Mouse (Mus musculus): ENCODE results near the gene Gm37240. TPM values are rescaled to one million over a fixed set of nuclear protein-coding genes. Genes with fewer than 3 reads are reported as not detected.

The Gm37240 gene
- total and polyA plus RNA-seq, 2 experiments from 2014 or later: 0.43 to 1.9 TPM

GRCm38 (mm10) chr3:84936252-84936651 is 951.1 kb downstream of the Gm37240 start:
- 40% methylated on average over 2 of the region's 2 CpGs for WGBS
- no peak for ATAC-seq (ENCODE audit: low FRiP score)

GRCm38 (mm10) chr3:84935729-84936128 is 951.6 kb downstream of the Gm37240 start:
- Histone ChIP-seq H3K36me3 (ENCODE audit: insufficient read depth, low read length) (no peaks in the 10 kb centered on the region), H3K4me3 (ENCODE audit: low read depth, low read length) (no peak overlapping the region), H3K9ac (replicated peaks; ENCODE audit: low read length, poor library complexity, severe bottlenecking) (no peak overlapping the region), H3K27ac (ENCODE audit: low read depth, low read length) (no peak overlapping the region), H3K4me2 (ENCODE audit: low read depth, low read length, poor library complexity, severe bottlenecking) (no peak overlapping the region), H3K27me3 (ENCODE audit: insufficient read depth, low read length) (no peaks in the 10 kb centered on the region), H3K4me1 (ENCODE audit: insufficient read depth, low read length) (peaks cover 6% of the 10 kb centered on the region; the same call in 1 of the 2 replicates), H3K9me3 (ENCODE audit: low read length) (no peaks in the 10 kb centered on the region)
- no peak for DNase-seq (ENCODE audit: low spot score)
- 81% methylated on average over 1 of the region's 1 CpGs for WGBS
- ATAC-seq (ENCODE audit: low FRiP score): no peak
- no peak for TF ChIP-seq CTCF (IDR thresholded peaks at IDR 0.05)

More at GRCm38 (mm10) chr3:84936252-84936651, 951.1 kb downstream of the Gm37240 start:
- Histone ChIP-seq H3K27ac (ENCODE audit: low read depth, low read length) (no peak overlapping the region), H3K36me3 (ENCODE audit: insufficient read depth, low read length) (no peaks in the 10 kb centered on the region), H3K4me1 (ENCODE audit: insufficient read depth, low read length) (peaks cover 6% of the 10 kb centered on the region; the same call in 1 of the 2 replicates), H3K9ac (replicated peaks; ENCODE audit: low read length, poor library complexity, severe bottlenecking) (no peak overlapping the region), H3K4me3 (ENCODE audit: low read depth, low read length) (no peak overlapping the region), H3K4me2 (ENCODE audit: low read depth, low read length, poor library complexity, severe bottlenecking) (no peak overlapping the region), H3K27me3 (ENCODE audit: insufficient read depth, low read length) (no peaks in the 10 kb centered on the region), H3K9me3 (ENCODE audit: low read length) (no peaks in the 10 kb centered on the region)
- DNase-seq (ENCODE audit: low spot score): peak; percentile 73
- peak; percentile 79 for TF ChIP-seq CTCF (IDR thresholded peaks at IDR 0.05)

GRCm38 (mm10) chr3:84930683-84931082 is 956.6 kb downstream of the Gm37240 start:
- Histone ChIP-seq H3K4me3 (ENCODE audit: low read depth, low read length) (no peak overlapping the region), H3K36me3 (ENCODE audit: insufficient read depth, low read length) (no peaks in the 10 kb centered on the region), H3K4me2 (ENCODE audit: low read depth, low read length, poor library complexity, severe bottlenecking) (no peak overlapping the region), H3K27me3 (ENCODE audit: insufficient read depth, low read length) (no peaks in the 10 kb centered on the region), H3K27ac (ENCODE audit: low read depth, low read length) (no peak overlapping the region), H3K4me1 (ENCODE audit: insufficient read depth, low read length) (no peaks in the 10 kb centered on the region), H3K9me3 (ENCODE audit: low read length) (no peaks in the 10 kb centered on the region), H3K9ac (replicated peaks; ENCODE audit: low read length, poor library complexity, severe bottlenecking) (no peak overlapping the region)
- DNase-seq (ENCODE audit: low spot score): no peak
- WGBS: 87% methylated on average over 3 of the region's 3 CpGs
- TF ChIP-seq CTCF (IDR thresholded peaks at IDR 0.05): no peak
- no peak for ATAC-seq (ENCODE audit: low FRiP score)

GRCm38 (mm10) chr3:84929171-84929570 is 958.1 kb downstream of the Gm37240 start:
- 90% methylated on average over 3 of the region's 3 CpGs for WGBS
- no peaks in the 10 kb centered on the region for H3K27me3 ChIP-seq (ENCODE audit: insufficient read depth, low read length)

DNA sequence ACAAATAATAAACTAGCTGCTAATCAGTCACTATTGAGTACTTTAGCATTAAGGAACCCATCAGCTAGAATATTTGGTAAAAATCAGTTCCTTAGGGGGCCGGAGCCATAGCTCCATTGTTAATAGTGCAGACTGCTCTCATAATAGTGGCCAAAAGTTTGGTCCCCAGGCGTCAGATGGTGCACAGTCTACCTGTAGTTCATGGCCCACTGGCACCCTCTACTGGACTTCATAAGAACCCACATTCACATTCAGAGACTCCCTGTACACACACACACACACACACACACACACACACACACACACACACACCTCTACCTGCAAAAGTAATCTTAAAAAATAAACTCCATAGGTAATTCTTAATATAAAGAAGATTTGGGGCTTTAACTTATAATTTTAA is 959.4 kb downstream of the Gm37240 start:
- H3K4me2 ChIP-seq (ENCODE audit: low read depth, low read length, poor library complexity, severe bottlenecking): no peak overlapping the region
- no peak overlapping the region for H3K9ac ChIP-seq (replicated peaks; ENCODE audit: low read length, poor library complexity, severe bottlenecking)
- WGBS: 84% methylated on average over 2 of the region's 2 CpGs
- H3K27ac ChIP-seq (ENCODE audit: low read depth, low read length): no peak overlapping the region
- TF ChIP-seq CTCF (IDR thresholded peaks at IDR 0.05): no peak
- H3K27me3 ChIP-seq (ENCODE audit: insufficient read depth, low read length): no peaks in the 10 kb centered on the region
- no peaks in the 10 kb centered on the region for H3K36me3 ChIP-seq (ENCODE audit: insufficient read depth, low read length)
- H3K9me3 ChIP-seq (ENCODE audit: low read length): no peaks in the 10 kb centered on the region
- H3K4me1 ChIP-seq (ENCODE audit: insufficient read depth, low read length): no peaks in the 10 kb centered on the region
- ATAC-seq (ENCODE audit: low FRiP score) (no peak), DNase-seq (ENCODE audit: low spot score) (no peak)
- H3K4me3 ChIP-seq (ENCODE audit: low read depth, low read length): no peak overlapping the region

More at GRCm38 (mm10) chr3:84929171-84929570, 958.1 kb downstream of the Gm37240 start:
- TF ChIP-seq CTCF (IDR thresholded peaks at IDR 0.05): no peak
- ATAC-seq (ENCODE audit: low FRiP score): no peak
- Histone ChIP-seq H3K4me3 (ENCODE audit: low read depth, low read length) (no peak overlapping the region), H3K9ac (replicated peaks; ENCODE audit: low read length, poor library complexity, severe bottlenecking) (no peak overlapping the region), H3K27ac (ENCODE audit: low read depth, low read length) (no peak overlapping the region), H3K4me1 (ENCODE audit: insufficient read depth, low read length) (no peaks in the 10 kb centered on the region), H3K36me3 (ENCODE audit: insufficient read depth, low read length) (no peaks in the 10 kb centered on the region), H3K9me3 (ENCODE audit: low read length) (no peaks in the 10 kb centered on the region), H3K4me2 (ENCODE audit: low read depth, low read length, poor library complexity, severe bottlenecking) (no peak overlapping the region)
- DNase-seq (ENCODE audit: low spot score): no peak

DNA sequence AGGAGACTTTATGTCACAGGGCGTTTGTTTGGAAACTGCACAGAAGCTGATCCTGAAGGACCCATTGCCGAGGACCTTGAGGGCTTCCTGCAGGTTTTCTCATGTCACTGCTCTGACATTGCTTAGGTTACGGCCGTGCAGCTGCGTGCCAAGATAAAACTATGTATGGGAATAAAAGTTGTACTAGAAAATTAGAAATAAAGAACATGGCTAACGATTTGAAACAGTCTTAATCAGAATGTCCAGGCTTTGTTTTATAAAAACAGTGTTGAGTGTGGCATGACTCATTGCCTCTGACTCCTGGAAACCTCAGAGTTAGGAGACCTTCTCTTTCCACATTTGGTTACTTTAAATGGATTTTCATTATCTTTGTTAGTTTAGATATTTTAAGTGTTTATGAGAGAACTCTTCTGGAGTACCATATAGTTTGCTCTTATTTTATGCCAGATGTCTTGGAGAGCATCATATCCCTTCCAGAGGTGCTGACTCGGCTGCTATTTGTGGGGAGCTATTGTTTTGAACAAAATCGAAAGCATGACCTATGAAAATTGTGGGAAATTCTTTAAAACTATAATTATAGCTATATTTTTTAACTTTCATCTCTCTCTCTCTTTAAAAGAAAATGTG is 960.0 kb downstream of the Gm37240 start:
- WGBS: 85% methylated on average over 8 of the region's 8 CpGs
- Histone ChIP-seq H3K4me1 (ENCODE audit: insufficient read depth, low read length) (no peaks in the 10 kb centered on the region), H3K4me3 (ENCODE audit: low read depth, low read length) (no peak overlapping the region), H3K9me3 (ENCODE audit: low read length) (no peaks in the 10 kb centered on the region), H3K36me3 (ENCODE audit: insufficient read depth, low read length) (no peaks in the 10 kb centered on the region), H3K9ac (replicated peaks; ENCODE audit: low read length, poor library complexity, severe bottlenecking) (no peak overlapping the region), H3K27ac (ENCODE audit: low read depth, low read length) (no peak overlapping the region), H3K4me2 (ENCODE audit: low read depth, low read length, poor library complexity, severe bottlenecking) (no peak overlapping the region), H3K27me3 (ENCODE audit: insufficient read depth, low read length) (no peaks in the 10 kb centered on the region)
- no peak for ATAC-seq (ENCODE audit: low FRiP score)
- DNase-seq (ENCODE audit: low spot score): no peak
- no peak for TF ChIP-seq CTCF (IDR thresholded peaks at IDR 0.05)

All from midbrain, postnatal 0 days (tissue).